Mouse (Mus musculus) lung, adult 2 months (tissue): ENCODE data around the gene Mrpl38.

Experiments
- CTCF ChIP-seq: fragments of 200-500 bp; IDR thresholded peaks from 2 replicates; pipeline ENCODE4 v1.5.1; 2011; ENCODE audit warnings: mild to moderate bottlenecking, low read length, control low read depth; ENCODE audit not compliant: insufficient read depth
- POLR2A ChIP-seq: fragments of 200-500 bp; IDR thresholded peaks from 2 replicates; pipeline ENCODE4 v1.6.1; 2011; ENCODE audit warnings: low read depth, mild to moderate bottlenecking, control low read depth, low read length, borderline replicate concordance; ENCODE audit errors: extremely low read depth

- TF ChIP-seq CTCF (no peak), POLR2A (no peak)
Observed at GRCm38 (mm10) chr11:116133497-116133896, 5.2 kb downstream of the Mrpl38 start.
